Mouse (Mus musculus) forebrain, embryonic 14.5 days (tissue): ENCODE measurements at regions not wholly inside any gene's neighbourhood (a gene's known extent, or its start where the extent isn't known, plus 50 kb on each side); places are given as distances from the start of the nearest gene placed in this dataset.

Experiments
- ATAC-seq: fragments of 200-750 bp; cut with Nextera tagmentation; 2 replicates; pipeline ENCODE4 v1.8.0; 2017; ENCODE audit warnings: mild to moderate bottlenecking, moderate library complexity
- DNase-seq: peaks from one replicate; pipeline ENCODE4 v3.0.0-alpha.2; 2015; ENCODE audit warnings: low spot score
- H3K27ac ChIP-seq: fragments of 300-500 bp; sonication (generic); 2 replicates; pipeline ENCODE4 v1.5.1; 2014; ENCODE audit warnings: low read depth, mild to moderate bottlenecking, control low read depth, low read length, moderate library complexity
- H3K27me3 ChIP-seq: fragments of 300-500 bp; sonication (generic); replicated peaks from 2 replicates; pipeline ENCODE4 v1.6.1; 2014; ENCODE audit warnings: low read length, control low read depth, mixed read lengths; ENCODE audit not compliant: control insufficient read depth, insufficient read depth
- H3K36me3 ChIP-seq: fragments of 300-500 bp; sonication (generic); 2 replicates; pipeline ENCODE4 v1.6.1; 2014; ENCODE audit warnings: low read length, control low read depth; ENCODE audit not compliant: control insufficient read depth, insufficient read depth
- H3K4me1 ChIP-seq: fragments of 300-500 bp; sonication (generic); 2 replicates; pipeline ENCODE4 v1.6.1; 2014; ENCODE audit warnings: antibody characterized with exemption, low read length, control low read depth; ENCODE audit not compliant: control insufficient read depth, insufficient read depth
- H3K4me2 ChIP-seq: fragments of 300-500 bp; sonication (generic); 2 replicates; pipeline ENCODE4 v1.6.1; 2014; ENCODE audit warnings: mild to moderate bottlenecking, control low read depth, low read length
- H3K4me3 ChIP-seq: fragments of 300-500 bp; sonication (generic); 2 replicates; pipeline ENCODE4 v1.5.1; 2014; ENCODE audit warnings: low read depth, low read length, control low read depth
- H3K9ac ChIP-seq: fragments of 300-500 bp; sonication (generic); 2 replicates; pipeline ENCODE4 v1.6.1; 2014; ENCODE audit warnings: mild to moderate bottlenecking, low read length, control low read depth, moderate library complexity
- H3K9me3 ChIP-seq: fragments of 300-500 bp; sonication (generic); replicated peaks from 2 replicates; pipeline ENCODE4 v1.6.1; 2016; ENCODE audit warnings: low read length, control low read depth, mixed read lengths; ENCODE audit not compliant: control insufficient read depth
- WGBS: fragments of 180-500 bp; shearing (Covaris S2); extraction: QIAGEN DNeasy Blood & Tissue Kit; methylation state at CpG from one replicate; pipeline ENCODE4 v1.1.7; 2014; 5-methylcytosine and 5-hydroxymethylcytosine counted together

GRCm38 (mm10) chr1:118741286-118741685 lies 113.5 kb downstream of the Tfcp2l1 start:
- no peaks in the 10 kb centered on the region for H3K27me3 ChIP-seq
- H3K36me3 ChIP-seq = no peaks in the 10 kb centered on the region
- ATAC-seq (no peak), DNase-seq (no peak)
- no peak overlapping the region for H3K9ac ChIP-seq
- H3K27ac ChIP-seq = no peak overlapping the region
- H3K4me1 ChIP-seq = no peaks in the 10 kb centered on the region
- WGBS = 90% methylated on average over 5 of the region's 5 CpGs
- no peak overlapping the region for H3K4me2 ChIP-seq
- no peaks in the 10 kb centered on the region for H3K9me3 ChIP-seq
- no peak overlapping the region for H3K4me3 ChIP-seq

GRCm38 (mm10) chr1:118748196-118748595 lies 120.5 kb downstream of the Tfcp2l1 start:
- no peak overlapping the region for H3K9ac ChIP-seq
- no peak for ATAC-seq

GRCm38 (mm10) chr1:118752869-118753268 lies 125.1 kb downstream of the Tfcp2l1 start:
- H3K27ac ChIP-seq = no peak overlapping the region
- no peaks in the 10 kb centered on the region for H3K4me1 ChIP-seq
- H3K4me3 ChIP-seq = no peak overlapping the region
- 84% methylated on average over 3 of the region's 3 CpGs for WGBS
- DNase-seq (no peak), ATAC-seq (no peak)
- no peaks in the 10 kb centered on the region for H3K9me3 ChIP-seq
- no peaks in the 10 kb centered on the region for H3K27me3 ChIP-seq
- H3K9ac ChIP-seq = no peak overlapping the region
- H3K36me3 ChIP-seq = no peaks in the 10 kb centered on the region
- no peak overlapping the region for H3K4me2 ChIP-seq

More at GRCm38 (mm10) chr1:118748196-118748595, 120.5 kb downstream of the Tfcp2l1 start:
- Histone ChIP-seq H3K27me3 (no peaks in the 10 kb centered on the region), H3K9me3 (no peaks in the 10 kb centered on the region), H3K4me1 (no peaks in the 10 kb centered on the region), H3K4me3 (no peak overlapping the region), H3K36me3 (no peaks in the 10 kb centered on the region), H3K27ac (no peak overlapping the region), H3K4me2 (no peak overlapping the region)
- DNase-seq = no peak
- 76% methylated on average over 5 of the region's 5 CpGs for WGBS

GRCm38 (mm10) chr1:118756171-118756865 lies 128.6 kb downstream of the Tfcp2l1 start:
- no peak for ATAC-seq
- 54% methylated on average over 9 of the region's 9 CpGs for WGBS
- Histone ChIP-seq H3K4me2 (no peak overlapping the region), H3K9me3 (no peaks in the 10 kb centered on the region), H3K4me1 (no peaks in the 10 kb centered on the region), H3K27ac (no peak overlapping the region), H3K27me3 (no peaks in the 10 kb centered on the region), H3K9ac (no peak overlapping the region), H3K36me3 (no peaks in the 10 kb centered on the region), H3K4me3 (no peak overlapping the region)
- no peak for DNase-seq

- Histone ChIP-seq H3K27ac (no peak overlapping the region), H3K4me2 (no peak overlapping the region), H3K9ac (no peak overlapping the region), H3K27me3 (no peaks in the 10 kb centered on the region), H3K4me3 (no peak overlapping the region), H3K9me3 (no peaks in the 10 kb centered on the region), H3K36me3 (no peaks in the 10 kb centered on the region), H3K4me1 (no peaks in the 10 kb centered on the region)
- ATAC-seq = no peak
- no peak for DNase-seq
- 81% methylated on average over 3 of the region's 4 CpGs for WGBS
Observed at GRCm38 (mm10) chr1:118757340-118758030, 129.7 kb downstream of the Tfcp2l1 start.

GRCm38 (mm10) chr1:118758031-118758400 lies 130.3 kb downstream of the Tfcp2l1 start:
- H3K4me3 ChIP-seq = no peak overlapping the region
- H3K9me3 ChIP-seq = no peaks in the 10 kb centered on the region
- no peaks in the 10 kb centered on the region for H3K4me1 ChIP-seq
- no peak for ATAC-seq
- no peak overlapping the region for H3K4me2 ChIP-seq
- H3K27me3 ChIP-seq = no peaks in the 10 kb centered on the region
- H3K27ac ChIP-seq = no peak overlapping the region
- no peak for DNase-seq
- H3K9ac ChIP-seq = no peak overlapping the region
- WGBS = 67% methylated on average over 4 of the region's 4 CpGs
- H3K36me3 ChIP-seq = no peaks in the 10 kb centered on the region

GRCm38 (mm10) chr1:118759141-118759932 lies 131.6 kb downstream of the Tfcp2l1 start:
- Histone ChIP-seq H3K4me1 (no peaks in the 10 kb centered on the region), H3K4me2 (no peak overlapping the region), H3K9ac (no peak overlapping the region), H3K27ac (no peak overlapping the region), H3K4me3 (no peak overlapping the region), H3K27me3 (no peaks in the 10 kb centered on the region), H3K9me3 (no peaks in the 10 kb centered on the region), H3K36me3 (no peaks in the 10 kb centered on the region)
- 39% methylated on average over 7 of the region's 7 CpGs for WGBS
- DNase-seq (peak; percentile 94), ATAC-seq (peak; percentile 84)

- Histone ChIP-seq H3K27me3 (no peaks in the 10 kb centered on the region), H3K4me1 (no peaks in the 10 kb centered on the region), H3K4me2 (no peak overlapping the region), H3K36me3 (no peaks in the 10 kb centered on the region), H3K4me3 (no peak overlapping the region), H3K9ac (no peak overlapping the region), H3K9me3 (no peaks in the 10 kb centered on the region), H3K27ac (no peak overlapping the region)
- 60% methylated on average over 9 of the region's 9 CpGs for WGBS
- ATAC-seq (no peak), DNase-seq (peak; percentile 49)
Observed at GRCm38 (mm10) chr1:118765525-118765924, 137.8 kb downstream of the Tfcp2l1 start.

- no peak overlapping the region for H3K4me2 ChIP-seq
- no peaks in the 10 kb centered on the region for H3K36me3 ChIP-seq
- H3K4me1 ChIP-seq = no peaks in the 10 kb centered on the region
- H3K4me3 ChIP-seq = no peak overlapping the region
- DNase-seq (peak; percentile 84), ATAC-seq (peak; percentile 41)
- H3K27me3 ChIP-seq = no peaks in the 10 kb centered on the region
- 25% methylated on average over 4 of the region's 4 CpGs for WGBS
- H3K9ac ChIP-seq = no peak overlapping the region
- H3K27ac ChIP-seq = no peak overlapping the region
- no peaks in the 10 kb centered on the region for H3K9me3 ChIP-seq
Observed at GRCm38 (mm10) chr1:118768831-118769230, 141.1 kb downstream of the Tfcp2l1 start.
